Mouse (Mus musculus) heart, adult 9 months (tissue): Measurements from ENCODE around the gene Cyp26b1.
A peak's percentile ranks its signal among the peaks of the same experiment; 100 is the strongest.

ENCODE experiments used
- DNase-seq, 2 experiments: peaks; one replicate each; pipeline ENCODE4 v3.0.0; 2022; ENCODE audit warnings: low spot score in 2 of 2

Cyp26b1 gene

GRCm38 (mm10) chr6:84587471-84588101 lies 6.1 kb downstream of the Cyp26b1 start:
- peak; percentile 41 to 57 for DNase-seq

- no peak for DNase-seq
Observed at GRCm38 (mm10) chr6:84586551-84587200, 7.0 kb downstream of the Cyp26b1 start.

DNA sequence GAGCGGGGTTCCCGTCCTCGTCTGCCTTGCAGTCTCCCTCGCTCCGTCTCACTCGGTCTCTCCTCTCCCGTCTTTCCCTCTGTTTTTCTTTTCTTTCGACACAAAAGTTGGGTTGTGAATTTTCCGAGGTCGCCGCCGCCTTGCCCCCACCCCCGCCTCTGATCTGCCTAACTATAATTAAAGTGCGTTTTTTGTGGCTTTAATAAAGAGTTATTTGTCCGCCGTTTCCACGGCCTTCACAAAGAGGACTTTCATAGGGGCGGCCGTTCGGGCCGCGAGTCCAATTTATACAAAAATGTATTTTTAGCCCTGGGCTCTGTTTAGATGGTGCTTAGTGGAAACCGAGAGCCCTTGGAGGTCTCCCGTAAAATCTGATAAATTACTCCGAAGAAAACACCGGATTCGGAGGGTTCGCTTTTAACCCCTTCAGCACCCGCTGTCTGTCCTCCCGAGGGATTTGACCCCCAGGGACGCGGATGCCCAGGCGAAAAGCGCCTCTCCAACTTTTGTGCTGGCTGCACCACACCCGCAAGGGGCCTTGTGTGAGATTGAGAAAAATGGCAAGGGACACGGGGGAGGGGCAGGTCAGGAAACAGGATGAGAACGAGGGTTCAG lies 7.9 kb downstream of the Cyp26b1 start:
- no peak for DNase-seq

GRCm38 (mm10) chr6:84584783-84585685 lies 8.7 kb downstream of the Cyp26b1 start:
- peak; percentile 70 to 79 for DNase-seq

DNA sequence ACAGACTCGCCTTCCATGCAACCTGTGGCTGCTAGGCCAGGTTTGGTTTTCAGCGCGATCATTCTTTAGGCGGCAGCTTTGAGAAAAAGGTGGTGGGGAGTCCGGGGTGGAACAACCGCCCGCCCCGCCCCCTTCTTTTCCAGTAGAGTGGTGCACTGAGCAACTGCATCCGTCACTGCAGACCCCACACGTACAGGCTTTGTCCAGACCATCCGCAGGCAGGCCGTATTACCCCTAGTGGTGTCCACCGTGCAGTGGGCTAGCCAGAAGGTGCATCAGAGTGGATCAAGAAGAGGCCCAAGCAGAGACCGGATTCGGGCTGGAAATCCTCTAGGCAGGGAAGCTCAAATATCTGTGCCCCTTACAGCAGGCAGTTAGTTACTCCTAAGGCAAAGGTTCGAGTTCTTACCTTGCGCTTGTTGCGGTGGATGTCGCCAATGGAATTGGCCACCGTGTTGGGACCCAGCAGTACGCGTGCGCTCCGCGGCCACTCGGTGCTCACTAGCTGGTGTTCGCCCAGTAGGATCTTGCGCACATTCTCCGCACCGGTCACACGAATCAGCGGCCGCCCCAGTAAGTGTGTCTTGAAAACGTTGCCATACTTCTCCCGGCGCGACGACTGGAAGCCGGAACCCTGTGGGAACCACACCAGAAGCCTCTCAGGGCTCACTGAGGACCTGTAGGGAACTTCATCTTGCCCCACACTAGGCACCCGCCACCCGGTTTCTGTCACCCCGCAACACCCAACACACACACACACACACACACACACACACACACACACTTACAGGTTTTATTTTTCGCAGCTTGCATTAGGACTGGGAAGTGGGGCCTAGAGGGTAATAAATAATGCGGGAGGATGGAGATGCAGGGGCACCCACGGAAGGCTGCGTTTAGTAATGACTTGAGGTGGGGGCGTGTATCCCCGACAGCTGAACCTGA lies 9.6 kb downstream of the Cyp26b1 start:
- no peak for DNase-seq

- DNase-seq, result peak; percentile 76 to 81
Observed at GRCm38 (mm10) chr6:84583371-84583770, 10.3 kb downstream of the Cyp26b1 start.

- DNase-seq, result no peak
Observed at GRCm38 (mm10) chr6:84582826-84583225, 10.9 kb downstream of the Cyp26b1 start.

GRCm38 (mm10) chr6:84581833-84582445 lies 11.8 kb downstream of the Cyp26b1 start:
- no peak for DNase-seq

- no peak for DNase-seq
Observed at GRCm38 (mm10) chr6:84580979-84581832, 12.5 kb downstream of the Cyp26b1 start.

DNA sequence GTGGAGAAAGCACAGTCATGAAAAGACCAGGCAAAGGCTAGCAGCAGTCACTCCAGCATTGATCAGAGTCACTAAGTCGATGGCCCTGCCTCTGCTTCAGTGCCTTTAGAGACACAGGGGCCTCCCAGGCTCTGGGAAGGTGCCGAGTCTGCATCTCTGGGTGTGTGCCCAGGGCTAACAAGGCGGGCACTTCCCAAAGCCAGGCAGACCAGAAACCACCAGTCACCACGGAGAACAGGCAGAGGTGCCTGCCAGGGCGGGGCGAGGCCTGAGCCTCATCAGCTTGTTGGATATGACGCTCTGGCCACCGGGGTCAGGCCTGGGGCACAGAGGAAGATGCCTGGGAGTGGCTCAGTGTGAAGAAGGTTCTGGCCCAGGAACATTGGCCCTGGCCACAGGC lies 14.2 kb downstream of the Cyp26b1 start:
- no peak for DNase-seq

- no peak for DNase-seq
Observed at GRCm38 (mm10) chr6:84578928-84579327, 14.8 kb downstream of the Cyp26b1 start.

DNA sequence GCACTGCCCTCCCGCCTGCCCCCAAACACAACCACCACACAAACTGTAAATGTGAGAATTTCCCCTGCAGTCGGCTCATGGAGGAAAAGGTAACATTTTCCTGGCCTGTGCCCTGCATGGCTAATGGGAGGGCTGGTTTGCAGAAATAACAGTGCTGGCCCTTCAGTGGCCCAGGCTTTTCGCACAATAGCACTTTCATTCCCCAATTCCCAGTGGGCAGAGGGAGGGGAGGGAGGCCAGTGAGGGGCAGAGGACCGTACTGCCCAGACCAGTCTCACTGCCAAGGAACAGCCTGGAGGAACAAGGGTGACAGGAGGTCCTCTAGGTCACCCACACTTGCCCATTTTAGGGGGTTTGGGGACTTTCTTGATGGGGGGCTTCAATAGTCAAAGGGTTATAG lies 15.8 kb downstream of the Cyp26b1 start:
- no peak for DNase-seq

DNA sequence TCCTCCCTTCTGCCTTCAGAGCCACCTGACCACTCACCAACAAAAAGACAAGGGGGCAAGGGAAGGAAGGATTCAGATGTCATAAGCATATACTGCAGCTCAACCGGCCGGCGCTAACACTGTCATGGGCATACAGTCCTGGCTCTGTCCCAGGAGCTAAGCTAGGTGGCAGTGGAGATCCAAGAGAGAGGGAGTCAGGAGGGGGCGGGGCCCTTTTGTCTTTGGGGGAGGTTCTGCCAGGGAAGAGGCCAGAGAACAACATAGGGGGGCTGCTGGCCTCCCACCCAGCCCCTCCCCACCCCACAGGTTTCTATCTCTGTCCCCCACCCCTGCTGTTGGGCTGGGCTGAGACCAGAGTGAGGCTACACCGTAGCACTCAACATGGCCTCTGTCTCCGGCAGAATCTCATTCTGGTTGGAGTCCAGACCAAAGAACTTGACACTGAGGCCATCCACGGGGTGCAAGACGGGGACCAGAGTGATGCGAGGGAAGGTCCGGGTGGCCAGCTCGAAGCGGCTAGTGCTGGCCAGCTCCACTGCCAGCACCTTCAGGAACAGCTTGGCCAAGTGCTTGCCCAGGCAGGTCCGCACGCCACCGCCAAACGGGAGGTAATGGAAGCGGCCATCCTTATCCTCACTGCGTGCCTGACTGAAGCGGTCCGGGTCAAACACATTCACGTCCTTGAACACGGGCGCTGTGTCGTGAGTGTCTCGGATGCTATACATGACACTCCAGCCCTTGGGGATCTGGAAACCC lies 19.6 kb downstream of the Cyp26b1 start:
- DNase-seq, result no peak

GRCm38 (mm10) chr6:84570039-84570438 lies 23.7 kb downstream of the Cyp26b1 start:
- no peak for DNase-seq

- DNase-seq, result no peak
Observed at GRCm38 (mm10) chr6:84569590-84569989, 24.1 kb downstream of the Cyp26b1 start.

GRCm38 (mm10) chr6:84568880-84569279 lies 24.8 kb downstream of the Cyp26b1 start:
- DNase-seq, result no peak

- DNase-seq, result no peak
Observed at GRCm38 (mm10) chr6:84567696-84568095, 26.0 kb downstream of the Cyp26b1 start.

GRCm38 (mm10) chr6:84566825-84567224 lies 26.9 kb downstream of the Cyp26b1 start:
- no peak for DNase-seq

DNA sequence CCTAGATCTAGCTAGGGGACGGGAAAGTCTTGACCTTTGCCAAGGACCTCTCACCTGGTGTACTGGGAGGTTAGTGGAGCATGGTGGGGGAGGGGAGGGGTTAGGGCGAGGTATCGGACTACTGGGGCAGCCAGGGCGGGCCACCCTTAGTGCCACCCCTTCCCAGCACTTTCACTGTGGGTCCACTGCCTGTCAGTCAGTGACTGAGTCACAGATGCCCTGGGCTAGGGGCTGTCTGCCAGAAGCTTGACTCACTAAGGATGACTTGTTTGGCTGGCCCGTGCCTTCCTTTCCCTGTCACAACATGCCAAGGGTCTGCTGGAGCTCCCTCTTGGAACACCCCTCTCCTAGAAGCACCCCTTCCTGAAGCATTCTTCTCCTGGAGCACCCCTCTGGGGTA lies 28.5 kb downstream of the Cyp26b1 start:
- no peak for DNase-seq
